Mouse (Mus musculus): ENCODE results near the gene Vmo1. TPM values are rescaled to one million over a fixed set of nuclear protein-coding genes. Genes with fewer than 3 reads are reported as not detected.

Gene Vmo1
- 0.30 TPM in 1 of 2 replicates, not detected in the other for polyA plus RNA-seq (2016; fragmentation: Nextera tagmentation; extraction: Ambion mirVana)

DNA sequence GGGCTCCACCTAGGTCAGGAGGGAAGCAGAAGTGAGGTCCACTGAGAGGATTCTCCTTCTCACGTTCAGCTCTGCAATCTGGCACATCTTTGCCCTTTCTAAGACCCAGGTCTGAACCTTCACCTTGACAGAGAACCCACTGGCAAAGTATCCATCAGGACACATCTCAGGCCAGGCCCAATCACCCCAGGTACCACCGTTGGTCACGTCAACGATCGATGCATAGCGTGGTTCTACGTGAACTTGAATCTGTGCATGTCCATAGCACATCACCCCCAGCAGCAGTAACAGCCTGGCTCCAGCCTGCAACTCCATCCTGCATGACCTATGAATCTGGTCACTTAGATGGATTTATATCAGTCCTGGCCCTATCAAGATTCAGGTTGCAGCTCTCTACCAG, at the start of gene Vmo1:
Gene Vmo1, minus strand, starts transcription at position 329 of the 400 bp plus-strand sequence.
- Histone ChIP-seq H3K27me3 (ENCODE audit: low read depth, poor library complexity, severe bottlenecking) (peaks cover 15% of the 10 kb centered on the region), H3K4me1 (peaks cover 19% of the 10 kb centered on the region), H3K9me3 (replicated peaks) (no peaks in the 10 kb centered on the region), H3K36me3 (no peaks in the 10 kb centered on the region), H3K27ac (no peak within 1 kb of the TSS), H3K4me3 (no peak within 1 kb of the TSS)
- WGBS = 92% methylated on average over 7 of the region's 7 CpGs
- no peak for DNase-seq (ENCODE audit: low spot score)

- Histone ChIP-seq H3K9me3 (replicated peaks) (no peaks in the 10 kb centered on the region), H3K27ac (peak overlapping the region; percentile 96), H3K36me3 (peaks cover 16% of the 10 kb centered on the region), H3K27me3 (ENCODE audit: low read depth, poor library complexity, severe bottlenecking) (no peaks in the 10 kb centered on the region), H3K4me1 (peaks cover 43% of the 10 kb centered on the region), H3K4me3 (peak overlapping the region; percentile 93)
- DNase-seq (ENCODE audit: low spot score) = peak; percentile 63
- 2% methylated on average over 25 of the region's 25 CpGs for WGBS
These were observed 49.3 kb upstream of the Vmo1 start for GRCm38 (mm10) chr11:70563470-70564275.

GRCm38 (mm10) chr11:70562995-70563469, 48.6 kb upstream of the Vmo1 start:
- H3K4me1 ChIP-seq = peaks cover 43% of the 10 kb centered on the region
- WGBS = 0% methylated on average over 24 of the region's 31 CpGs
- peaks cover 11% of the 10 kb centered on the region for H3K36me3 ChIP-seq
- no peaks in the 10 kb centered on the region for H3K9me3 ChIP-seq (replicated peaks)
- no peaks in the 10 kb centered on the region for H3K27me3 ChIP-seq (ENCODE audit: low read depth, poor library complexity, severe bottlenecking)
- peak overlapping the region; percentile 93 for H3K4me3 ChIP-seq
- peak overlapping the region; percentile 96 for H3K27ac ChIP-seq
- DNase-seq (ENCODE audit: low spot score) = no peak

DNA sequence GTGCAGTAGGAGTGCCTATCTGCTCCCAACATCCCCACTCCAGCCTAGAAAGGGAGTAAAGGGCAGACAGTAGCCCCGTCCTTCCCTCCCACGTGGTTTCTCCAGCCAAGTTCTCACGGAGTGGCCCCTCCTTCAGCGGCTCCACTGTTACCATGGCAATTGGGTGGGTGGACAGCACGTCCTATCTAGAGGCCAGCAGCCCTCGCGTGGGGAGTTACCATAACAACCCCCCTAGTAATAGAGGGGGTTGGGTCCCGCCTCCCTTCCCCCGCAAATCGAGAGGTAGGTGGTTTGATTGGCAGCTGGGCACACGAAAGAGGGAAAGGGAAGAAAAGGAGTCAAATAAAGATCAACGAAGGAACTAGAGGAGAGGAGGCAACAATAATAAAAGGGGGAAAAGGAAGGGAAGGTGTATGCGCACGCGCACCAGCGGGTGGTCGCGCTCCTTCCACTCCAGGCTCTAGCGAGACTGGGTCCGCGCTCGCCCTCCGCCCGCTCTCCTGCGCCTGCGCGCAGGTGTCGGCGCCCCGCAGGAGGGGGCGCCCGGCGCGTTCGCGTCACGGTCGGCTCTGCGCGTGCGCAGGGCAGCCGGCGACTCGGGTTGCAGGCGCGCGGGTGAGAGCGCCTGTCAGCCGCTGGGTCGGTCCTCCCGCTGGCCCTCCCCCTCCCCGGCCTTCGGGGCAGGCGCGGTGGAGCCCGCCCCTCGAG, 48.0 kb upstream of the Vmo1 start, which contains the start of gene Mink1:
Gene Mink1, plus strand, starts transcription at position 595 of the 708 bp plus-strand sequence.
- Histone ChIP-seq H3K9me3 (replicated peaks) (no peaks in the 10 kb centered on the region), H3K27me3 (ENCODE audit: low read depth, poor library complexity, severe bottlenecking) (no peaks in the 10 kb centered on the region), H3K4me1 (peaks cover 43% of the 10 kb centered on the region), H3K36me3 (peaks cover 7% of the 10 kb centered on the region; the same call in 1 of the 2 replicates), H3K27ac (peak within 1 kb of the TSS; percentile 96), H3K4me3 (peak within 1 kb of the TSS; percentile 93)
- under 1% methylated on average over 56 of the region's 57 CpGs for WGBS
- peak; percentile 93 for DNase-seq (ENCODE audit: low spot score)

- H3K36me3 ChIP-seq = peaks cover 5% of the 10 kb centered on the region; the same call in 1 of the 2 replicates
- DNase-seq (ENCODE audit: low spot score) = no peak
- WGBS = 6% methylated on average over 2 of the region's 2 CpGs
- H3K9me3 ChIP-seq (replicated peaks) = no peaks in the 10 kb centered on the region
- peaks cover 40% of the 10 kb centered on the region for H3K4me1 ChIP-seq
- peak overlapping the region; percentile 96 for H3K27ac ChIP-seq
- peak overlapping the region; percentile 93 for H3K4me3 ChIP-seq
- H3K27me3 ChIP-seq (ENCODE audit: low read depth, poor library complexity, severe bottlenecking) = no peaks in the 10 kb centered on the region
These were observed 47.5 kb upstream of the Vmo1 start for GRCm38 (mm10) chr11:70561937-70562286.

- Histone ChIP-seq H3K27me3 (ENCODE audit: low read depth, poor library complexity, severe bottlenecking) (peaks cover 23% of the 10 kb centered on the region), H3K4me3 (no peak overlapping the region), H3K36me3 (no peaks in the 10 kb centered on the region), H3K9me3 (replicated peaks) (no peaks in the 10 kb centered on the region), H3K27ac (no peak overlapping the region), H3K4me1 (peaks cover 19% of the 10 kb centered on the region)
- WGBS = 88% methylated on average over 9 of the region's 9 CpGs
- no peak for DNase-seq (ENCODE audit: low spot score)
These were observed 43.1 kb upstream of the Vmo1 start for GRCm38 (mm10) chr11:70557545-70557944.

DNA sequence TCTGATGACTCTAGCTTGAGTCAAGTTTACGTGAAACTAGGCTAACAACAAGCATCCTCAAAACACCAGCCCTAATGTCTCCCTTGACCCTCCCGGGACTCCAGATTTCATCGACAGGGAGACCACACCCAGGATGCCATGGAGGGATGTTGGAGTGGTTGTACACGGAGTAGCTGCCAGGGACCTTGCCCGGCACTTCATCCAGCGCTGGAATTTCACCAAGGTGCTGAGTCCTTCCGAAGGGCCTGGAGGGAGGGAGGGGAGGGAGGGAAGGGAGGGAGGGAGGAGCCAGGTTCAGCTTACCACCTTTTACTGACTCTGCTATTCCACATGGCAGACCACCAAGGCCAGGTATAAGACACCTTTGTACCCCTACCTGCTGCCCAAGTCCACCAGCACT, 39.5 kb upstream of the Vmo1 start:
- Histone ChIP-seq H3K4me1 (peaks cover 11% of the 10 kb centered on the region), H3K27ac (no peak overlapping the region), H3K9me3 (replicated peaks) (no peaks in the 10 kb centered on the region), H3K27me3 (ENCODE audit: low read depth, poor library complexity, severe bottlenecking) (peaks cover 32% of the 10 kb centered on the region), H3K4me3 (no peak overlapping the region), H3K36me3 (no peaks in the 10 kb centered on the region)
- DNase-seq (ENCODE audit: low spot score) = no peak
- WGBS = 25% methylated on average over 6 of the region's 7 CpGs

DNA sequence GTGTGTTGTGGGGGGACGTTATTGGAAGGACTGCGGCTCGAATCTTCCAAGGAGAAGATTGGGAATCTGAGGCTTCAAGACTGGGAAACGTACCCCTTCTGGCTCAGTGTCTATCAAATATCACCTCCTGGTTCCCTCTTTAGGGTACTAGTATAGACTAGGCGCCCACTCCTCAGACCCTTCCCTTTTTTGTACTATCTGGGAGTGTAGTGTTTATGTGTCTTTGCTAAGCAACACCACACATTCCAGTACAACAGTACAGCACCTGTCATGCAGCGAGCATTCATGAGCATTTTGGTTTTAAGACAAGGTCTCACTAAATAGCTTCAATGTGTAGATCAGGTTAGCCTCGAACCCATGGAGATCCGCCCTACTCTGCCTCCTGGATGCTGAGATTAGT, 37.1 kb upstream of the Vmo1 start:
- no peak for DNase-seq (ENCODE audit: low spot score)
- H3K36me3 ChIP-seq = no peaks in the 10 kb centered on the region
- peaks cover 11% of the 10 kb centered on the region for H3K4me1 ChIP-seq
- H3K4me3 ChIP-seq = no peak overlapping the region
- no peak overlapping the region for H3K27ac ChIP-seq
- peaks cover 32% of the 10 kb centered on the region for H3K27me3 ChIP-seq (ENCODE audit: low read depth, poor library complexity, severe bottlenecking)
- 87% methylated on average over 8 of the region's 8 CpGs for WGBS
- H3K9me3 ChIP-seq (replicated peaks) = no peaks in the 10 kb centered on the region

- 77% methylated on average over 7 of the region's 7 CpGs for WGBS
- no peaks in the 10 kb centered on the region for H3K36me3 ChIP-seq
These were observed 30.1 kb upstream of the Vmo1 start for GRCm38 (mm10) chr11:70544496-70544895.

DNA sequence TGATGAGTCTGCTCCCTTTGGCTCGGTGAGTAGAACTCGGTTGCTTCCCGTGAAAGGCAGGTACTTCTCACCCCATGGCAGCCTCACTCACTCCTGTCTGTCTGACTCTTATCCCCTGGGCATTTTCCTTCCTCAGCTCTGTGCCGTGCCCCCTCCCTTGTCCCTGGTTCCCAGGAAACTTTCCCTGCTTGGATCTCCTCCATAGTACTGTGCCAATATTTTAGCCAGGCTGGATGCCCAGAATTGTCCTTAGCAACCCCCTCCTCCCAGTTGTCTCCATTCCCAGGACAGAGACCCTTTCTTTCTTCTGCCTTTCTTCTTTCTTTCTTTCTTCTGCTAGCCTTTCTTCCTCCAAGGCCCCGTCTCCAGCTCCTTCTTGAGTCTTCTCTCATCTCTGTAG, 27.0 kb upstream of the Vmo1 start:
- WGBS = 81% methylated on average over 5 of the region's 5 CpGs
- DNase-seq (ENCODE audit: low spot score) = no peak
- no peaks in the 10 kb centered on the region for H3K36me3 ChIP-seq
- H3K27ac ChIP-seq = no peak overlapping the region
- H3K9me3 ChIP-seq (replicated peaks) = no peaks in the 10 kb centered on the region
- H3K27me3 ChIP-seq (ENCODE audit: low read depth, poor library complexity, severe bottlenecking) = peaks cover 67% of the 10 kb centered on the region
- no peak overlapping the region for H3K4me3 ChIP-seq
- peaks cover 12% of the 10 kb centered on the region for H3K4me1 ChIP-seq

More at GRCm38 (mm10) chr11:70544496-70544895, 30.1 kb upstream of the Vmo1 start:
- H3K9me3 ChIP-seq (replicated peaks) = no peaks in the 10 kb centered on the region
- H3K27me3 ChIP-seq (ENCODE audit: low read depth, poor library complexity, severe bottlenecking) = peaks cover 41% of the 10 kb centered on the region
- no peak overlapping the region for H3K27ac ChIP-seq
- no peak overlapping the region for H3K4me3 ChIP-seq
- no peak for DNase-seq (ENCODE audit: low spot score)
- H3K4me1 ChIP-seq = peaks cover 12% of the 10 kb centered on the region

DNA sequence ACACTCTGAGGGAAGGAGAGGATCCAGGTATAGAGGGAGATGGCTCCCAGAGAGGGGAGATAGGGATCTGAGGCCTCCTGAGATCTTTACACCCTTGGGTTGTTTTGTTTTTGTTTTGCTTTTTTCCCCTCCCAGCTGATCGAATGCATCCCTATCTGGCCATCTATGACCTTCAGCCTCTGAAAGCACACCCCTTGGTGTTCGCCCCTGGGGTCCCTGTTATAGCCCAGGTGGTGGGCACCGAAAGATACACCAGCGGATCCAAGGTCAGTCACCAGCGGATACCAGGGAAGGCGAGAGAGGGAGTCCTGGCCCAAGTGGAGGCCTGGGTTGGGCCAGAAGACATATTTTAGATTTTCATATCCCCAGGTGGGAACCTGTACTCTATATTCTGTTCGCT, 26.5 kb upstream of the Vmo1 start:
- Histone ChIP-seq H3K27me3 (ENCODE audit: low read depth, poor library complexity, severe bottlenecking) (peaks cover 68% of the 10 kb centered on the region), H3K27ac (no peak overlapping the region), H3K9me3 (replicated peaks) (no peaks in the 10 kb centered on the region), H3K4me3 (peak overlapping the region; percentile 68; the same call in 1 of the 2 replicates), H3K36me3 (no peaks in the 10 kb centered on the region), H3K4me1 (peaks cover 12% of the 10 kb centered on the region)
- 86% methylated on average over 7 of the region's 7 CpGs for whole genome bisulfite sequencing
- DNase-seq (ENCODE audit: low spot score) = no peak

GRCm38 (mm10) chr11:70539877-70540587, 25.6 kb upstream of the Vmo1 start, which contains the start of gene Pld2:
Gene Pld2 (plus strand): TSS chr11:70540064.
- Histone ChIP-seq H3K4me3 (peak within 1 kb of the TSS; percentile 68), H3K27me3 (ENCODE audit: low read depth, poor library complexity, severe bottlenecking) (peaks cover 68% of the 10 kb centered on the region), H3K27ac (peak within 1 kb of the TSS; percentile 78), H3K4me1 (peaks cover 16% of the 10 kb centered on the region), H3K36me3 (no peaks in the 10 kb centered on the region), H3K9me3 (replicated peaks) (no peaks in the 10 kb centered on the region)
- 1% methylated on average over 62 of the region's 65 CpGs for WGBS
- peak; percentile 85 for DNase-seq (ENCODE audit: low spot score)

All from limb, embryonic 10.5 days (tissue).